Mouse (Mus musculus) hindbrain, embryonic 16.5 days (tissue): ENCODE measurements around the gene Itpr2. TPM values are rescaled to one million over a fixed set of nuclear protein-coding genes. Genes with fewer than 3 reads are reported as not detected.
A peak's percentile ranks its signal among the peaks of the same experiment; 100 is the strongest.

Experiments
- ATAC-seq: fragments of 200-750 bp; cut with Nextera tagmentation; 2 replicates; pipeline ENCODE4 v1.8.0; 2017; ENCODE audit warnings: moderate TSS enrichment, moderate library complexity
- H3K27ac ChIP-seq: fragments of 300-500 bp; sonication (generic); 2 replicates; pipeline ENCODE4 v1.5.1; 2014; ENCODE audit warnings: low read depth, mild to moderate bottlenecking, control low read depth, low read length, moderate library complexity
- H3K27me3 ChIP-seq: fragments of 300-500 bp; sonication (generic); replicated peaks from 2 replicates; pipeline ENCODE4 v1.6.1; 2014; ENCODE audit warnings: low read length; ENCODE audit not compliant: control insufficient read depth, insufficient read depth
- H3K36me3 ChIP-seq: fragments of 300-500 bp; sonication (generic); 2 replicates; pipeline ENCODE4 v1.6.1; 2014; ENCODE audit warnings: mild to moderate bottlenecking, low read length, moderate library complexity, mixed read lengths; ENCODE audit not compliant: control insufficient read depth, insufficient read depth
- H3K4me1 ChIP-seq: fragments of 300-500 bp; sonication (generic); 2 replicates; pipeline ENCODE4 v1.6.1; 2014; ENCODE audit warnings: low read depth, low read length; ENCODE audit not compliant: control insufficient read depth, insufficient read depth
- H3K4me2 ChIP-seq: fragments of 300-500 bp; sonication (generic); 2 replicates; pipeline ENCODE4 v1.6.1; 2014; ENCODE audit warnings: mild to moderate bottlenecking, low read length, control low read depth, moderate library complexity
- H3K4me3 ChIP-seq: fragments of 300-500 bp; sonication (generic); 2 replicates; pipeline ENCODE4 v1.5.1; 2014; ENCODE audit warnings: mild to moderate bottlenecking, low read length, control low read depth, moderate library complexity
- H3K9ac ChIP-seq: fragments of 300-500 bp; sonication (generic); 2 replicates; pipeline ENCODE4 v1.6.1; 2014; ENCODE audit warnings: low read depth, mild to moderate bottlenecking, control low read depth, low read length, moderate library complexity
- H3K9me3 ChIP-seq: fragments of 300-500 bp; sonication (generic); 2 replicates; pipeline ENCODE4 v1.6.1; 2014; ENCODE audit warnings: mild to moderate bottlenecking, low read length, moderate library complexity; ENCODE audit not compliant: control insufficient read depth
- WGBS: fragments of 180-500 bp; shearing (Covaris S2); extraction: QIAGEN DNeasy Blood & Tissue Kit; methylation state at CpG from one replicate; pipeline ENCODE4 v1.1.7; 2014; 5-methylcytosine and 5-hydroxymethylcytosine counted together
- polyA plus RNA-seq: library from polyadenylated mRNA; unstranded; fragments of >200 nt; fragmentation: Nextera tagmentation; extraction: Ambion mirVana; gene quantifications from 2 replicates; pipeline ENCODE4 v1.2.1, GENCODE M21; 2015

Itpr2 gene
- polyA plus RNA-seq, 1 experiment from 2014 or later = 9.1 TPM

DNA sequence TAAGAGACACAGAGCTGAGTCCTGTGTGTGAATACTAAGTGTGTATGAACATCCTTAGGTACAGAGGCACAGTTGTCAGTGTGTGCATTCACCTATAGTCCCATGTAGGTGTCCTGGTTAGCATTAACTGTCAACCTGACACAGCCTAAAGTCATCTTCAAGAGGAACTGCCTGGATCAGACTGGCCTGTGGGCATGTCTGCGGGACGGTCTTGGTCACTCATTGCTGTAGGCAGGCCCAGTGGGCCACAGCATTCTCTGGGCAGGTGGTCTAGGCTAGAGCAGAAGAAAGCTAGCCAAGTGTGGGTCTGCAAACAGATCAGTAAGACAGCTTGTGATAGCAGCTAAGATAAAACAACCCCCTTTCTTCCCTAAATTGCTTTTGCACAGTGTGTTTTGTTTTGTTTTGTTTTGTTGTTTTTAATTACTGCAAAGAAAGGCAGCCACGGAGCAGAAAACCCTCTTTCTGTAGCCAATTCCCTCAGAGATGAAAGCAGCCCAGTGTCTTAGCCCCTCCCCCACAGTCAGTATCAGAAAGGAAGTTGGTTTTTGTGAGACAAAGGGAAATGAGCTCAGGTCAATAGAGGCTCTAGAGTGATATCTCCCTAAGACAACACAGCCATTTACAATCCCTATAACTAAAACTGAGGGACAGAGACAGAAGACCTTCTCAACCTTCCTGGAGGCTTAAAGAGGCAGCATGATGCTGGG, 422.1 kb downstream of the Itpr2 start:
- Histone ChIP-seq H3K4me3 (no peak overlapping the region), H3K36me3 (no peaks in the 10 kb centered on the region), H3K27ac (no peak overlapping the region), H3K9me3 (no peaks in the 10 kb centered on the region; the same call in 1 of the 2 replicates), H3K4me1 (no peaks in the 10 kb centered on the region), H3K9ac (no peak overlapping the region), H3K27me3 (no peaks in the 10 kb centered on the region), H3K4me2 (no peak overlapping the region)
- no peak for ATAC-seq
- WGBS = 58% methylated on average over 3 of the region's 3 CpGs

DNA sequence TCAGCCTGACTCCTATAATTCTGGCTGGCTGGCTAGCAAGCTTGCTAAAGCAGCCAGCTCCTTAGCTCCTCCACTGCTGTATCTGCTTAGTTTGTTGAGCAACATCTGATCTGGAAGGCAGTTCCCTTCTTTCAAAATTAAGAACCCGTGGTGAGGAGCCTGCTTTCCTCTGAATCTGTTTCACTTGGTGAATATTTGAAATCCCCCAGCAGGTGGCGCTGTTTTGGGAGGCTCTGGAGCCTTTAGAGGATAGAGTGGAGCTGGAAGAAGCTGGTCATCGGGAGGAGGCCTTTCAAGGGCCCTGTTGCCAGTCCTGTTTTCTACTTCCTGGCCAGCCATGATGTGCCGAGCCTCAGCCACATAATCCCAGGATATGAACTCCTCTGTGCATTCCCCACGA, 422.8 kb downstream of the Itpr2 start:
- 0 out of 2 replicates have a peak, but pooled peaks have one; percentile 40 for ATAC-seq
- WGBS = 47% methylated on average over 5 of the region's 5 CpGs

DNA sequence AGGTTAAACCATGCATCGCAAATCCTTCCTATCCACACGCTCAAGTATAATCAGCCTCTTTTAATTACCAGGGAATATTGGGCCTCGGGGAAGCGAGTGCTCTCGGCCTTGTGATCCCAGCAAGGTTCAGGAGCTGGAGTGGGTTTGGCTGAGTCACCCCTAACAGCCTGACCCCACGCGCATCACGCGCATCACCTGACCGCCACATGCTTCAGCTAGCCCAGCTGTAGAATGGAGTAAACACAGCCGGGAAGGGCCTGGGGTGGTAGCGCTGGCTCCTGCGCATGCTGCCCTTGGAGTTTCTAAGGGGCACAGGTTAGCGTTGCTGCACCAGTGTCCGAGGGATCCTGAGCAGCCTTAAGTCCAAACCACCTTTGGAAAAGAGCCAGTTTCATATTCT, 423.9 kb downstream of the Itpr2 start:
- ATAC-seq = no peak
- H3K4me3 ChIP-seq = no peak overlapping the region

More for the DNA sequence above, 422.8 kb downstream of the Itpr2 start:
- H3K9ac ChIP-seq = no peak overlapping the region
- no peak overlapping the region for H3K4me3 ChIP-seq
- H3K27me3 ChIP-seq = no peaks in the 10 kb centered on the region
- H3K9me3 ChIP-seq = no peaks in the 10 kb centered on the region; the same call in 1 of the 2 replicates
- no peak overlapping the region for H3K4me2 ChIP-seq
- H3K4me1 ChIP-seq = no peaks in the 10 kb centered on the region
- no peak overlapping the region for H3K27ac ChIP-seq
- no peaks in the 10 kb centered on the region for H3K36me3 ChIP-seq

DNA sequence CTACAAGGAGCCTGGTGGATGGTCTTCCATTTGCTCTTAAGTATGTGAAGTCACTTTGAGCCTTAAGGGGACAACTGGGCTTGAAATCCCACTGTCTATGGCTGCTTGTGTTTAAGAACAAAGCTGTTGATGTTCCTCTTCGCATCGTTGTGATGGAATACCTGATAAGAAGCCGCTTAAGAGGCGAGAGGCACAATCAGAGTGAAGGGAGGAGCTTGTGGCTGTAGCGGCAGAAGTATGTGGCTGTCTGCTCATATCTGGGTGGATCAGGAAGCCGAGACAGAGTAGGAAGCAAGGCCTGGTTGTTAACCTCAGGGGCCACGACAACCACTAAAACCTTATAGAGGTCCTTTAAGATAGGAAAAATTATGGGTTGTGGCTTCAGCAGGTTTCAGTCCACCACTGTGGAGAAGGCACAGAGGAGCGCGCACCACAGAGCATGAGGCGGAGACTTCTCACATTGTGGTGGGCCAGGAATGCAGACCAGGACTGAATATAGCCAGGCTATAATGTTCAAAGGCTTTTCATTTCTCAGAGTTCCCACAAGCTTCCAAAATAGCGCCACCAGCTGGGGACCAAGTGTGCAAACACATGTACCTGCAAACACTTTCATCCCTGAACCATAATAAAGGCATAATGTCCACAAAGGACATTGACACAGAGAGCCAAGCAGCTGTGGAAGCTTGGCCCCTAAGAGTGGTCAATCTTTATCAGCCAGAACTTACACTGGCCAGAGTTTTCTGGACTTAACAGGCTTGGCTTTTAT, 424.7 kb downstream of the Itpr2 start:
- no peak overlapping the region for H3K4me3 ChIP-seq
- WGBS = 89% methylated on average over 11 of the region's 11 CpGs
- ATAC-seq = no peak
- H3K4me2 ChIP-seq = no peak overlapping the region
- no peak overlapping the region for H3K27ac ChIP-seq
- H3K27me3 ChIP-seq = no peaks in the 10 kb centered on the region
- H3K4me1 ChIP-seq = no peaks in the 10 kb centered on the region
- peaks cover 4% of the 10 kb centered on the region for H3K9me3 ChIP-seq
- no peak overlapping the region for H3K9ac ChIP-seq
- no peaks in the 10 kb centered on the region for H3K36me3 ChIP-seq

More for the DNA sequence above, 423.9 kb downstream of the Itpr2 start:
- peaks cover 4% of the 10 kb centered on the region for H3K9me3 ChIP-seq
- no peak overlapping the region for H3K27ac ChIP-seq
- WGBS = 87% methylated on average over 15 of the region's 15 CpGs
- H3K4me1 ChIP-seq = no peaks in the 10 kb centered on the region
- no peaks in the 10 kb centered on the region for H3K36me3 ChIP-seq
- H3K4me2 ChIP-seq = no peak overlapping the region
- H3K9ac ChIP-seq = no peak overlapping the region
- H3K27me3 ChIP-seq = no peaks in the 10 kb centered on the region

DNA sequence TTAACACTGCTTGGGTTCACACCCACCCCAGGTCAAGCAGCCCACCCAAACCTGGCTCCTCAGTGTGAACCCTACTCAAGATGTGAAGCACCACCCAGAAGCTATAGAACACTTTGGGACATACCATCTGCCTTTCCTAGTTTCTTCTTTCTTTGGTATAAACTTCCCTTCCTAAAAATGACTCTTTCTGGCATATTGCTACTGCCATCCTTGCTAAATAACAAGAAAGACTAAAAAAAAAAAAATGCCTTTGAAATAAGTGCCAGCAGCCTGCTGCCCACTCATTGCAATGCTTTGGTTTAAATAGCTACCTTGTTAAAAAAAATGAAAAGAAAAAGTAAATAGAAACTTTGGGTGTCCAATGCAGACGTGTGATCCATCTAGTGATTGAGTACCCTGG, 429.2 kb downstream of the Itpr2 start:
- Histone ChIP-seq H3K4me2 (no peak overlapping the region), H3K27ac (no peak overlapping the region), H3K4me1 (no peaks in the 10 kb centered on the region), H3K4me3 (no peak overlapping the region), H3K27me3 (no peaks in the 10 kb centered on the region), H3K9ac (no peak overlapping the region), H3K9me3 (peaks cover 4% of the 10 kb centered on the region), H3K36me3 (no peaks in the 10 kb centered on the region)
- ATAC-seq = no peak
- 82% methylated on average over 1 of the region's 1 CpGs for WGBS

DNA sequence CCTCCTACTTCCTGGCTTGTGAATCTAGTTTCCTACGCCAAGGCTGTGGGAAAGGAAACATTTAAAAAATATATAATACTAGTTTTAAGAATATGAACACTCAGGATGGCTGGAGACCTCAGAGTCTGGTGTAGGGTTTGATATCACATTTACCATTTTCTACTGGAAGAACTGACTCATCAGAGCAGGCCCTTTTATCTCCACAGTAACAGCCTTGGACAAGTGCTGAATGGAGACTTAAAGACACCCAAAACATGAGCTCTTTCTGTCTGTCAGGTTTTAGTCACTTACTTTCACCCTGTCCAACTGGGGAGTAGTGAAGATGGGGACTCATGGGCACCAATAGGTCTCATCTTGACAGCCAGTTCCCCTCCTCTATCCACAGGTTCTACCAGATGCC, 430.1 kb downstream of the Itpr2 start:
- Histone ChIP-seq H3K9me3 (peaks cover 4% of the 10 kb centered on the region), H3K36me3 (no peaks in the 10 kb centered on the region), H3K27ac (no peak overlapping the region), H3K4me1 (no peaks in the 10 kb centered on the region), H3K9ac (no peak overlapping the region), H3K4me2 (no peak overlapping the region), H3K27me3 (no peaks in the 10 kb centered on the region), H3K4me3 (no peak overlapping the region)
- 81% methylated on average over 1 of the region's 1 CpGs for WGBS
- no peak for ATAC-seq

Other genes starting within 250 kb of the Itpr2 start
- gene Fgfr1op2, start 75.0 kb upstream of the Itpr2 start, polyA plus RNA-seq = 38.0 and 41.5 TPM in 2 replicates
- gene Ints13, start 75.6 kb upstream of the Itpr2 start, polyA plus RNA-seq = 41.1 and 47.5 TPM in 2 replicates
- gene Med21, start 140.3 kb upstream of the Itpr2 start, polyA plus RNA-seq = 111 and 117 TPM in 2 replicates
- 33.4 and 35.5 TPM in 2 replicates for gene Tm7sf3, start 140.6 kb upstream of the Itpr2 start, polyA plus RNA-seq
- 13.9 and 15.0 TPM in 2 replicates for gene Stk38l, start 222.8 kb upstream of the Itpr2 start, polyA plus RNA-seq